Mouse (Mus musculus): ENCODE measurements around the gene Gse1. TPM values are rescaled to one million over a fixed set of nuclear protein-coding genes. Genes with fewer than 3 reads are reported as not detected.

Gse1 gene
- polyA plus RNA-seq, 1 experiment from 2014 or later: 6.9 TPM

DNA sequence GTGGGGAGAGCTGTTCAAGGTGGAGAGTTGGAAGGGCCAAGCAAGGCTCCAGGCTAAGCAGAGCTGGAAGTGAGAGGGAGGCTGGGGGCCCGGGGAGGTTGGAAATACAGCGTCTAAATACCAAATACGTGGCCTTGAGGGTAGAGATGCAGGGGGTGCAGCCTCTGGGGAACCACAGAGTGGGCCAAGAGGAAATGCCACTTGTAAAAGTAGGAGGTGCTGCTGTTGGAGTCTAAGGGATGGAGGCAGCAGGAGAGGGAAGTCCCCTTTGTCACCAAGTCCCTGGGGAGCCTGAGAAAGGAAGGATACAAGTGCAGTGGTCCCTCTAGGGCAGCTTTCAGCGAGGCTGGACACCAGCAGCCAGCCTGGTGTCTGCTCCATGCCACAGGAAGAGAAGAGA is 298.3 kb downstream of the Gse1 start:
- Histone ChIP-seq H3K36me3 (ENCODE audit: control insufficient read depth, insufficient read depth, low read length) (no peaks in the 10 kb centered on the region), H3K27me3 (ENCODE audit: control insufficient read depth, insufficient read depth, low read length) (no peaks in the 10 kb centered on the region), H3K27ac (ENCODE audit: low read length) (no peak overlapping the region), H3K4me3 (replicated peaks; ENCODE audit: low read length) (no peak overlapping the region), H3K4me2 (ENCODE audit: low read depth, low read length) (no peak overlapping the region), H3K9me3 (replicated peaks; ENCODE audit: control insufficient read depth, low read length) (no peaks in the 10 kb centered on the region), H3K4me1 (ENCODE audit: control insufficient read depth, insufficient read depth, low read length) (peaks cover 42% of the 10 kb centered on the region), H3K9ac (ENCODE audit: low read length) (no peak overlapping the region)
- 41% methylated on average over 4 of the region's 4 CpGs for WGBS
- ATAC-seq (ENCODE audit: insufficient read depth, low FRiP score): no peak

DNA sequence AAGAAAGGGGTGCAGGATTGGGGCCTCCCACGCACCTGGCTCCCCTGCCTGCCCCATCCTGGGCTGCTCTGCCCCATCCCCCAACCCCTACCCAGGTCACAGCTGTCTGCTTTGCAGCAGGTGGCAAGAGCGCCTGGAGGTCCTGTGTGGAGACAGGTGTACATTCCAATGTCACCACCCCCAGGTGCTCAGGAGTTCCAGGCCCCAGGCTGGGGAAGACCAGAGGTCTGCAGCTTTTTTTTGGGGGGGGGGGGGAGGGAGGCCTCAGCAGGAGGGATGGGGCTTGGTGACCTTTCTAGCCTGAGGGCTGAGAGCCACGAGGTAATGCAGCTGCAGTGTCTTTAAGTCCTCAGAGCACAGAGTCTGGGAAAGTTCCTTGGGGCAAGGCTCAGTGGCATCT is 300.1 kb downstream of the Gse1 start:
- Histone ChIP-seq H3K27ac (ENCODE audit: low read length) (no peak overlapping the region), H3K9ac (ENCODE audit: low read length) (no peak overlapping the region), H3K27me3 (ENCODE audit: control insufficient read depth, insufficient read depth, low read length) (no peaks in the 10 kb centered on the region), H3K4me2 (ENCODE audit: low read depth, low read length) (no peak overlapping the region), H3K36me3 (ENCODE audit: control insufficient read depth, insufficient read depth, low read length) (no peaks in the 10 kb centered on the region), H3K4me3 (replicated peaks; ENCODE audit: low read length) (no peak overlapping the region), H3K4me1 (ENCODE audit: control insufficient read depth, insufficient read depth, low read length) (peaks cover 55% of the 10 kb centered on the region), H3K9me3 (replicated peaks; ENCODE audit: control insufficient read depth, low read length) (no peaks in the 10 kb centered on the region)
- 39% methylated on average over 3 of the region's 3 CpGs for WGBS
- no peak for ATAC-seq (ENCODE audit: insufficient read depth, low FRiP score)

DNA sequence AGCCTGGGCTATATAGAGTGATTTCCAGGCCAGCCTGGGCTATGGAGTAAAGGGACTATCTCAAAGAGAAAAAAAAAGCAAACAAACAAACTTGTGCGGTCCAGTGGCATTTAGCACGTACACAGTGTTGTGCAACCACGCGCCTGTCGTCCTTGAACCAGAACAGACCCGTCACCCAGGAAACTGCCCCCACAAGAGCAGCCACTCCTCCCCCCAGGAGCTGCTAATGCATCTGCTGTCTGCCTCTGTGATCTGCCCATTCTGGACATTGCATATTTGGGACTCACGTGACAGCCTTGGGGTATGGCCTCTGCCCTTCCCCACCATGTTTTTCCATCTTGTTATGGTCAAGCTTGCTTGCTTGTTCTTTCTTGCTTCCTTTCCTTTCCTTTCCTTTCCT is 301.0 kb downstream of the Gse1 start:
- 71% methylated on average over 7 of the region's 7 CpGs for WGBS
- H3K9me3 ChIP-seq (replicated peaks; ENCODE audit: control insufficient read depth, low read length): no peaks in the 10 kb centered on the region
- no peak overlapping the region for H3K4me3 ChIP-seq (replicated peaks; ENCODE audit: low read length)
- peaks cover 64% of the 10 kb centered on the region for H3K4me1 ChIP-seq (ENCODE audit: control insufficient read depth, insufficient read depth, low read length)
- no peaks in the 10 kb centered on the region for H3K27me3 ChIP-seq (ENCODE audit: control insufficient read depth, insufficient read depth, low read length)
- no peak for ATAC-seq (ENCODE audit: insufficient read depth, low FRiP score)
- H3K27ac ChIP-seq (ENCODE audit: low read length): no peak overlapping the region
- no peak overlapping the region for H3K9ac ChIP-seq (ENCODE audit: low read length)
- H3K36me3 ChIP-seq (ENCODE audit: control insufficient read depth, insufficient read depth, low read length): no peaks in the 10 kb centered on the region
- no peak overlapping the region for H3K4me2 ChIP-seq (ENCODE audit: low read depth, low read length)

DNA sequence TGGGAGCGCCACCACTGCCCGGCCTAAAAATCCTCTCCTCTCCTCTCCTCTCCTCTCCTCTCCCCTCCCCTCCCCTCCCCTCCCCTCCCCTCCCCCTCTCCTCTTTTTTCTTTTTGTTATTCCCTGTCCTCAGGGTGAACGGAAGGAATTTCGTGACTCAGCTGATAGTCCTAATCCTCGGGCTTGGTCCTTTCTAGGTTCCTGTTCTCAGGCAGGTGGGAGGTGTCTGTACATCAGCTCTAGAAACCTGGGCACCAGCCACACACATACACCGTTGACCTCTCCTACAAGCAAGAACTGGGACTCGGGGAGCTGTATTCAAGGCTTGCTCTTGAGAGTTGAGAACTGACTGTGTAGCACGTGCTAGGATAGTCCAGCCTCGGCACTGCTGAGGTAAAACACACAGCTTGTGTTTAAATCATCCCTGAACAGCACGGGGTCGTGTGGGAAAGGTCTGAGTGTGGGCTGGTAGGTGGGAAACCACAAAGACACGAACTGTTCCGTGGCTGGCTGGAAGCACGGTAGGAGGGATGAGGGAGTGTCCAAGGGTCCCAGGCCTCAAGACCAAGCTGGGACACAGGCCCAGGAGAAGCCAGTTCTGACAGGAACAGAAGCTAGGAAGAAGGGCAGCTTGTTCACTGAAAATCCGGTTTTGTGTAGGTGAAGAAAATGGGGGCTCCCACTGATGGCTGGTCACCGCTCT is 302.8 kb downstream of the Gse1 start:
- Histone ChIP-seq H3K4me3 (replicated peaks; ENCODE audit: low read length) (no peak overlapping the region), H3K9me3 (replicated peaks; ENCODE audit: control insufficient read depth, low read length) (no peaks in the 10 kb centered on the region), H3K9ac (ENCODE audit: low read length) (peak overlapping the region; percentile 18; the same call in 1 of the 2 replicates), H3K4me1 (ENCODE audit: control insufficient read depth, insufficient read depth, low read length) (peaks cover 66% of the 10 kb centered on the region), H3K36me3 (ENCODE audit: control insufficient read depth, insufficient read depth, low read length) (no peaks in the 10 kb centered on the region), H3K4me2 (ENCODE audit: low read depth, low read length) (no peak overlapping the region), H3K27me3 (ENCODE audit: control insufficient read depth, insufficient read depth, low read length) (no peaks in the 10 kb centered on the region), H3K27ac (ENCODE audit: low read length) (peak overlapping the region; percentile 14; the same call in 1 of the 2 replicates)
- ATAC-seq (ENCODE audit: insufficient read depth, low FRiP score): no peak
- WGBS: 66% methylated on average over 16 of the region's 16 CpGs

DNA sequence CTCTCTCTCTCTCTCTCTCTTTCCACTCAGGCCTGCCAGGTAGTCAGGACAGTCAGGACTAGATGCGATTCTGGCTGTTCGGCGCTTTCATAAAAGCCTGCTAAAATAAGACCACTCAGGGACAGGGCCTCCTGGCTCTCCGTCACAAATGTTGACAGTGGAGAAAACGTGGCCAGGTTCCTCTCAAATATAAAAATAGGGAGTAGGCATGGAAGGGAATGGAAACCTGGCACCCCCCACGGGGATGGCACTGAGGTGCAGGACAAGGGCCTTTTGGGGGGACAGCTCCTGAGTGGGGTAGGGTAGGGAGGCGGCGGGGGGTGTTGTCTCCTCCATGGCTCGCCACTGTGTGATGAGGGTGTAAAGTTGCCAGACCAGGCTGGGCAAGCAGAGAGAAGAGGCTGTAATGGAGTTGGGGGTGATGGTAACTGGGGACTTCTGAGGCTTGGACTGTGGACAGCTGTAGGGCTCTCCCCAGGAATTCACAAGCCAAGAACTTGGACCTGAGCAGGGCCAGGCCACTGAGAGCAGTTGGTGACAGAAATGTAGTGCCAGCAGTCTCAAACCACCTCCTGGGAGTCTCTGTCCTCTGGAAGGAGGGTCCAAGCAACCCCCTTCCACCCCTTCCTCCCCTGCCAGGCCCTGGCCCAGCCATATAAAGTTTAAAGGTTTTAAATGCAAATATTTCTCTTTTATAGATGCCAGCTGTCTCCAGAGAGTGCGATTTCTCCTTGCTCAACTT is 303.7 kb downstream of the Gse1 start:
- WGBS: 56% methylated on average over 10 of the region's 10 CpGs
- no peaks in the 10 kb centered on the region for H3K9me3 ChIP-seq (replicated peaks; ENCODE audit: control insufficient read depth, low read length)
- H3K9ac ChIP-seq (ENCODE audit: low read length): 0 out of 2 replicates have a peak overlapping the region, but pooled peaks have one; percentile 19
- peak overlapping the region; percentile 62 for H3K27ac ChIP-seq (ENCODE audit: low read length)
- H3K4me3 ChIP-seq (replicated peaks; ENCODE audit: low read length): no peak overlapping the region
- H3K4me1 ChIP-seq (ENCODE audit: control insufficient read depth, insufficient read depth, low read length): peaks cover 67% of the 10 kb centered on the region
- 0 out of 2 replicates have a peak overlapping the region, but pooled peaks have one; percentile 34 for H3K4me2 ChIP-seq (ENCODE audit: low read depth, low read length)
- H3K36me3 ChIP-seq (ENCODE audit: control insufficient read depth, insufficient read depth, low read length): no peaks in the 10 kb centered on the region
- no peak for ATAC-seq (ENCODE audit: insufficient read depth, low FRiP score)
- no peaks in the 10 kb centered on the region for H3K27me3 ChIP-seq (ENCODE audit: control insufficient read depth, insufficient read depth, low read length)

DNA sequence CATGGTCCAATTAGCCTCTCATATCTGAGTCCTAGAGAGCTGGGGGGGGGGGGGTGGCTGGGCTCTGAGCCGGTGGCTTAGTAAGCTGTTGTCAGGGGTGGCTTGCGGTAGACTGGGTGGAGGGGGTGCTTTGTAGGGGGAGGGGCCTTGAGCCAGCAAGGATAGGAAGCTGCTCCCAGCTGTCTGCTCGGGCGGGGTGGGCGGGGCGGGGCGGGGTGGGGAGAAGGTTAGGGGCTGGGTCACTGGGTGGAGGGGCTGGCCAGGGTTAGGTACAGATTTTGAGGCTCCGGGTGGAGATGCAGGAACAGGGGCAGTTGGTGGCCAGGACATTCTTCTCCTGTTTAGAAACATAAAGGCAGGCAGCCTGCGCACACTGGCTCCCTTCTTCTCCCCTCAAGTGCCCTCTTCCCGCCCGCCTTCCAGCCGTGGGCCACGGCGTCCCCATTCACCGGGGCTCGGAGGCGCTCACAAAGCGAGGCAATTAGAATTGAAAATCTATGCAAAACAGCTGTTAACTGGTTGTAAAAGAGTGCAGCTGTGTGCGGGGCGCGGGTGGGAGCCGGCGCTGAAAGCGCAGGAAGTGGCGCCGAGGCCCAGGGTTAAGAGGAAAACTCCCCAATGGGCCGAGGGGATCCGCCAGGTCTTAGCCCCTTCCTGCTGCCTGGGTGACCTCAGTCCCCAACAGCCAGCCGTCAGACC is 304.4 kb downstream of the Gse1 start:
- Histone ChIP-seq H3K27me3 (ENCODE audit: control insufficient read depth, insufficient read depth, low read length) (no peaks in the 10 kb centered on the region), H3K4me3 (replicated peaks; ENCODE audit: low read length) (no peak overlapping the region), H3K9me3 (replicated peaks; ENCODE audit: control insufficient read depth, low read length) (no peaks in the 10 kb centered on the region), H3K9ac (ENCODE audit: low read length) (peak overlapping the region; percentile 50; the same call in 1 of the 2 replicates), H3K27ac (ENCODE audit: low read length) (peak overlapping the region; percentile 37; the same call in 1 of the 2 replicates), H3K4me1 (ENCODE audit: control insufficient read depth, insufficient read depth, low read length) (peaks cover 70% of the 10 kb centered on the region), H3K36me3 (ENCODE audit: control insufficient read depth, insufficient read depth, low read length) (no peaks in the 10 kb centered on the region), H3K4me2 (ENCODE audit: low read depth, low read length) (peak overlapping the region; percentile 34)
- 9% methylated on average over 29 of the region's 29 CpGs for WGBS
- no peak for ATAC-seq (ENCODE audit: insufficient read depth, low FRiP score)

DNA sequence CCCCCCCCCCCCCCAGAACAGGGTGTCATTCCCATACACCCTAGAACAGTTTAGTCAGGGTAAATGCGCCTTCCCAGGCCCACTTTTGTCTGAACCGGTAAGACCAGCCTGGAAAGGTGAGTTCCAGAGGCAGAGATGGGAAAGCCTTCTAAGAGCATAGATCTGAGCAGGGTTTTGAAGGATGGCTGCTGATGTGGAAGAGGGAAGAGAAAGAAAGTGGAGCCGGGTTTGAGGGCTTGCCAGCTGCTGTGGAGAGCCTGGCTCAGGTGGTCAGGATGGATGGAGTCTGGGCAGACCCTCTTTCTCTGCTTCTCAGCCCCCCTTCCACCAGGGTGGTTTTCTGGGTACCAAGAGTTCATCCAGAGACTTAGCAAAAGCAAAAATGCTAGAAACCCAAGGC is 305.1 kb downstream of the Gse1 start:
- 67% methylated on average over 3 of the region's 3 CpGs for WGBS
- no peaks in the 10 kb centered on the region for H3K27me3 ChIP-seq (ENCODE audit: control insufficient read depth, insufficient read depth, low read length)
- H3K9me3 ChIP-seq (replicated peaks; ENCODE audit: control insufficient read depth, low read length): no peaks in the 10 kb centered on the region
- H3K36me3 ChIP-seq (ENCODE audit: control insufficient read depth, insufficient read depth, low read length): no peaks in the 10 kb centered on the region
- H3K4me2 ChIP-seq (ENCODE audit: low read depth, low read length): no peak overlapping the region
- 0 out of 2 replicates have a peak overlapping the region, but pooled peaks have one; percentile 50 for H3K9ac ChIP-seq (ENCODE audit: low read length)
- peaks cover 73% of the 10 kb centered on the region for H3K4me1 ChIP-seq (ENCODE audit: control insufficient read depth, insufficient read depth, low read length)
- ATAC-seq (ENCODE audit: insufficient read depth, low FRiP score): no peak
- H3K4me3 ChIP-seq (replicated peaks; ENCODE audit: low read length): no peak overlapping the region
- peak overlapping the region; percentile 8; the same call in 1 of the 2 replicates for H3K27ac ChIP-seq (ENCODE audit: low read length)

DNA sequence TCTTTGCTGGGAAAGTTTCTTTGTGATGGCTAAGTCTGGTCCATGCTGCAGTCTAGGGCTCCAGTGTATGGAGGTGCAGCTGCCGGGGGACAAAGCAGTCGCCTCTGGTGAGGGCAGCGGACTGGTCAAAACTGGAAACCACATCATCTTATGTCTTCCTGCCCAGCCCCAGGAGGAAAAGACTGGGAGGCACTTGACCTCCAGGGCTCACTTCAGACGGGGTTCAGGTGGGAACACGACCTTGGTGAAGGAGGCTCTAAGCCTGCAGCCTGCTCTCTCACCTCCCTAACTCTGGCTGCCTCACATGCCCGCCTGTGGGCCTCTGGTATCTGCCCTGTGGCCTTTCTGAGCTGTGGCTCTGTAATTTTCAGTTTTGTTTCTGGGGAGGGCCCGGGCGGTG is 305.8 kb downstream of the Gse1 start:
- no peak overlapping the region for H3K4me3 ChIP-seq (replicated peaks; ENCODE audit: low read length)
- H3K36me3 ChIP-seq (ENCODE audit: control insufficient read depth, insufficient read depth, low read length): no peaks in the 10 kb centered on the region
- H3K9me3 ChIP-seq (replicated peaks; ENCODE audit: control insufficient read depth, low read length): no peaks in the 10 kb centered on the region
- no peak overlapping the region; the same call in 1 of the 2 replicates for H3K9ac ChIP-seq (ENCODE audit: low read length)
- WGBS: 61% methylated on average over 8 of the region's 8 CpGs
- H3K4me1 ChIP-seq (ENCODE audit: control insufficient read depth, insufficient read depth, low read length): peaks cover 73% of the 10 kb centered on the region
- H3K27ac ChIP-seq (ENCODE audit: low read length): no peak overlapping the region
- no peaks in the 10 kb centered on the region for H3K27me3 ChIP-seq (ENCODE audit: control insufficient read depth, insufficient read depth, low read length)
- H3K4me2 ChIP-seq (ENCODE audit: low read depth, low read length): no peak overlapping the region
- ATAC-seq (ENCODE audit: insufficient read depth, low FRiP score): no peak

All from stomach, embryonic 16.5 days (tissue).